25 mouse cellular contexts compared by ENCODE assay signal in genomic region chr13:102900531-102900930, GRCm38 (mm10).
DNase-seq lines count a peak whose midpoint lies in the region; ATAC-seq and TF ChIP-seq lines count a peak whose summit lies in the region.
"Had no signal": no experiment of that assay in that cellular context is flagged by ENCODE, and none has a peak within 500 bp of the region (broad histone marks: within the 10 kb centered on the region; RNA-seq: fewer than 3 reads in every experiment).

No protein-coding gene starts in this region.

- no peak for ATAC-seq in heart, embryonic 12.5 days (ENCODE audit: insufficient number of reproducible peaks, low FRiP score)
- ATAC-seq in midbrain, embryonic 11.5 days (ENCODE audit: low FRiP score), result no peak
- no peak for ATAC-seq in midbrain, embryonic 16.5 days
- ATAC-seq: forebrain, embryonic 13.5 days had no signal

- H3K79me2 ChIP-seq in heart, adult 2 months (replicated peaks; ENCODE audit: control insufficient read depth, insufficient read depth, low read length), result peaks cover 4% of the 10 kb centered on the region

- no peak overlapping the region for H3K4me2 ChIP-seq in heart, embryonic 12.5 days
- H3K4me2 ChIP-seq in midbrain, embryonic 11.5 days, result no peak overlapping the region
- no peak overlapping the region for H3K4me2 ChIP-seq in midbrain, embryonic 16.5 days (ENCODE audit: low read length)
- H3K4me2 ChIP-seq: embryonic facial prominence, embryonic 15.5 days; forebrain, embryonic 13.5 days; hindbrain, embryonic 15.5 days; limb, embryonic 13.5 days; liver, embryonic 11.5 days; neural tube, embryonic 13.5 days; stomach, embryonic 15.5 days had no signal

- no peaks in the 10 kb centered on the region for H3K36me3 ChIP-seq in heart, embryonic 12.5 days
- H3K36me3 ChIP-seq in heart, adult 2 months (ENCODE audit: control insufficient read depth, insufficient read depth, low read length), result peaks cover 7% of the 10 kb centered on the region
- H3K36me3 ChIP-seq in midbrain, embryonic 11.5 days (ENCODE audit: control insufficient read depth, insufficient read depth, low read length), result no peaks in the 10 kb centered on the region
- no peaks in the 10 kb centered on the region for H3K36me3 ChIP-seq in midbrain, embryonic 16.5 days (ENCODE audit: control insufficient read depth, insufficient read depth, low read length)
- H3K36me3 ChIP-seq: embryonic facial prominence, embryonic 10.5 days; embryonic facial prominence, embryonic 15.5 days; hindbrain, embryonic 10.5 days; hindbrain, embryonic 15.5 days; limb, embryonic 13.5 days; neural tube, embryonic 13.5 days; stomach, embryonic 15.5 days had no signal

- no peak for TF ChIP-seq EP300 in heart, adult 2 months (IDR thresholded peaks at IDR 0.05; ENCODE audit: insufficient read depth, low read depth, low read length)

- H3K9ac ChIP-seq in heart, embryonic 12.5 days, result no peak overlapping the region
- H3K9ac ChIP-seq in heart, adult 2 months (ENCODE audit: low read depth, low read length), result no peak overlapping the region
- H3K9ac ChIP-seq in midbrain, embryonic 11.5 days (ENCODE audit: low read length), result no peak overlapping the region
- no peak overlapping the region for H3K9ac ChIP-seq in midbrain, embryonic 16.5 days (ENCODE audit: low read depth, low read length)
- H3K9ac ChIP-seq: embryonic facial prominence, embryonic 15.5 days; forebrain, embryonic 13.5 days; hindbrain, embryonic 15.5 days; limb, embryonic 13.5 days; neural tube, embryonic 13.5 days; stomach, embryonic 15.5 days had no signal

- TF ChIP-seq CTCF in heart, adult 2 months (IDR thresholded peaks at IDR 0.05), result no peak
- TF ChIP-seq CTCF in embryonic fibroblast, embryonic 13.5 days (IDR thresholded peaks at IDR 0.05; ENCODE audit: borderline replicate concordance, insufficient read depth, low read length), result no peak

- WGBS in heart, embryonic 12.5 days, result 71% methylated on average over 8 of the region's 8 CpGs
- 81% methylated on average over 8 of the region's 8 CpGs for WGBS in heart, adult 2 months
- 81% methylated on average over 8 of the region's 8 CpGs for WGBS in midbrain, embryonic 11.5 days
- WGBS in midbrain, embryonic 16.5 days, result 77% methylated on average over 8 of the region's 8 CpGs

- 0 out of 2 replicates have a peak overlapping the region, but pooled peaks have one; percentile 1 for H3K27ac ChIP-seq in heart, embryonic 12.5 days (ENCODE audit: poor library complexity, severe bottlenecking)
- no peak overlapping the region; the same call in 1 of the 2 replicates for H3K27ac ChIP-seq in heart, adult 2 months
- H3K27ac ChIP-seq in midbrain, embryonic 11.5 days (ENCODE audit: low read depth, low read length), result no peak overlapping the region
- H3K27ac ChIP-seq in midbrain, embryonic 16.5 days (ENCODE audit: low read length), result no peak overlapping the region
- H3K27ac ChIP-seq in embryonic fibroblast, embryonic 13.5 days (ENCODE audit: insufficient read depth, low read length), result peak overlapping the region; percentile 70; the same call in 1 of the 2 replicates
- H3K27ac ChIP-seq: embryonic facial prominence, embryonic 10.5 days; embryonic facial prominence, embryonic 15.5 days; forebrain, embryonic 13.5 days; hindbrain, embryonic 10.5 days; hindbrain, embryonic 15.5 days; limb, embryonic 13.5 days; macrophage; neural tube, embryonic 13.5 days; stomach, embryonic 15.5 days had no signal

- H3K4me3 ChIP-seq in heart, embryonic 12.5 days, result no peak overlapping the region
- H3K4me3 ChIP-seq in heart, adult 2 months, result no peak overlapping the region
- H3K4me3 ChIP-seq in midbrain, embryonic 11.5 days (ENCODE audit: low read depth, low read length), result no peak overlapping the region
- no peak overlapping the region for H3K4me3 ChIP-seq in midbrain, embryonic 16.5 days (ENCODE audit: low read depth, low read length)
- no peak overlapping the region for H3K4me3 ChIP-seq in embryonic fibroblast, embryonic 13.5 days (ENCODE audit: insufficient read depth, low read length)
- H3K4me3 ChIP-seq: embryonic facial prominence, embryonic 10.5 days; embryonic facial prominence, embryonic 15.5 days; forebrain, embryonic 13.5 days; hindbrain, embryonic 10.5 days; hindbrain, embryonic 15.5 days; limb, embryonic 13.5 days; neural tube, embryonic 13.5 days; stomach, embryonic 15.5 days had no signal

- H3K9me3 ChIP-seq in heart, embryonic 12.5 days (replicated peaks), result no peaks in the 10 kb centered on the region
- H3K9me3 ChIP-seq in midbrain, embryonic 11.5 days (ENCODE audit: control insufficient read depth, low read length), result no peaks in the 10 kb centered on the region
- no peaks in the 10 kb centered on the region for H3K9me3 ChIP-seq in midbrain, embryonic 16.5 days (replicated peaks; ENCODE audit: control insufficient read depth, low read length, poor library complexity, severe bottlenecking)
- H3K9me3 ChIP-seq: embryonic facial prominence, embryonic 10.5 days; embryonic facial prominence, embryonic 15.5 days; forebrain, embryonic 13.5 days; hindbrain, embryonic 10.5 days; hindbrain, embryonic 15.5 days; limb, embryonic 13.5 days; neural tube, embryonic 13.5 days; stomach, embryonic 15.5 days had no signal

- no peak for DNase-seq in heart, adult 2 months
- DNase-seq in midbrain, embryonic 11.5 days (ENCODE audit: low spot score, missing footprints), result peak; percentile 77
- peak; percentile 31 for DNase-seq in adrenal gland, postnatal 14 days
- no peak for DNase-seq in frontal cortex, postnatal 10 days (ENCODE audit: low spot score in 2 of 2)
- no peak for DNase-seq in kidney, postnatal 10 days
- DNase-seq: B cell, adult 2 months; cerebellum, adult 18-20 months; cerebellum, postnatal 10 days; gastrocnemius, postnatal 36 days; kidney, adult 11 months; kidney, postnatal 25 days; lung, postnatal 10 days had no signal

- TF ChIP-seq POLR2A in heart, adult 2 months (IDR thresholded peaks at IDR 0.05; ENCODE audit: insufficient read depth, low read depth, low read length), result no peak
- no peak for TF ChIP-seq POLR2A in embryonic fibroblast, embryonic 13.5 days (IDR thresholded peaks at IDR 0.05; ENCODE audit: low read depth, low read length)

- no peaks in the 10 kb centered on the region for H3K27me3 ChIP-seq in heart, embryonic 12.5 days (replicated peaks)
- no peaks in the 10 kb centered on the region for H3K27me3 ChIP-seq in heart, adult 2 months (ENCODE audit: control insufficient read depth, insufficient read depth, low read length)
- H3K27me3 ChIP-seq in midbrain, embryonic 11.5 days (ENCODE audit: control insufficient read depth, insufficient read depth, low read length), result no peaks in the 10 kb centered on the region
- no peaks in the 10 kb centered on the region for H3K27me3 ChIP-seq in midbrain, embryonic 16.5 days (ENCODE audit: control insufficient read depth, insufficient read depth, low read depth, low read length)
- H3K27me3 ChIP-seq: embryonic facial prominence, embryonic 15.5 days; forebrain, embryonic 13.5 days; hindbrain, embryonic 15.5 days; limb, embryonic 13.5 days; neural tube, embryonic 13.5 days; stomach, embryonic 15.5 days had no signal

- intact Hi-C loops in heart, adult 2 months (cut with DNase I), result no loop called here

- H3K4me1 ChIP-seq in heart, embryonic 12.5 days (replicated peaks), result peaks cover 63% of the 10 kb centered on the region
- peaks cover 34% of the 10 kb centered on the region for H3K4me1 ChIP-seq in heart, adult 2 months (ENCODE audit: control insufficient read depth, insufficient read depth, low read length)
- peaks cover 22% of the 10 kb centered on the region for H3K4me1 ChIP-seq in midbrain, embryonic 11.5 days (ENCODE audit: control insufficient read depth, insufficient read depth, low read length)
- H3K4me1 ChIP-seq in midbrain, embryonic 16.5 days (ENCODE audit: control insufficient read depth, insufficient read depth, low read length), result peaks cover 8% of the 10 kb centered on the region
- peaks cover 31% of the 10 kb centered on the region for H3K4me1 ChIP-seq in embryonic fibroblast, embryonic 13.5 days (ENCODE audit: control insufficient read depth, insufficient read depth, low read length)

Comparison
In these comparisons a context has a peak if more than half of its experiments do, and no peak if none do; other contexts are left out.
1. H3K27ac ChIP-seq: peak in heart, embryonic 12.5 days (single experiment) and embryonic fibroblast, embryonic 13.5 days (single experiment); none in heart, adult 2 months (single experiment), midbrain, embryonic 11.5 days (single experiment) and midbrain, embryonic 16.5 days (single experiment).
2. DNase-seq: peak in midbrain, embryonic 11.5 days (single experiment) and adrenal gland, postnatal 14 days (single experiment); none in heart, adult 2 months (0 of 2), frontal cortex, postnatal 10 days (0 of 2) and kidney, postnatal 10 days (single experiment).